In genomic region chrX:13070573-13071240, GRCm38 (mm10) we compare ENCODE assay signal across 7 mouse cellular contexts. TPM values are rescaled to one million over a fixed set of nuclear protein-coding genes. Genes with fewer than 3 reads are reported as not detected.
DNase-seq lines count a peak whose midpoint lies in the region; ATAC-seq lines count a peak whose summit lies in the region.

No protein-coding gene starts in this region.

- peak overlapping the region; percentile 65 for H3K4me3 ChIP-seq in intestine, embryonic 15.5 days (replicated peaks)
- H3K4me3 ChIP-seq in midbrain, embryonic 10.5 days: peak overlapping the region; percentile 78

- peak; percentile 79 to 81 for DNase-seq in adrenal gland, adult 18-20 months (ENCODE audit: low spot score in 2 of 2)
- peak; percentile 92 for DNase-seq in embryo, embryonic 11 days
- peak; percentile 90 for DNase-seq in gastrocnemius, postnatal 25 days
- peak; percentile 88 to 91 for DNase-seq in left cerebral cortex, postnatal 36 days (ENCODE audit: low spot score in 2 of 2)
- DNase-seq in midbrain, embryonic 10.5 days (ENCODE audit: low spot score): peak; percentile 91
- peak; percentile 90 for DNase-seq in right cerebral cortex, postnatal 4 days

- H3K27me3 ChIP-seq in intestine, embryonic 15.5 days (replicated peaks): peaks cover 3% of the 10 kb centered on the region; the same call in 1 of the 2 replicates
- peaks cover 33% of the 10 kb centered on the region for H3K27me3 ChIP-seq in midbrain, embryonic 10.5 days (ENCODE audit: low read depth, poor library complexity, severe bottlenecking)

- peak overlapping the region; percentile 50 for H3K9ac ChIP-seq in intestine, embryonic 15.5 days

- ATAC-seq in intestine, embryonic 15.5 days: peak; percentile 84

- no peaks in the 10 kb centered on the region for H3K9me3 ChIP-seq in intestine, embryonic 15.5 days
- peaks cover 14% of the 10 kb centered on the region for H3K9me3 ChIP-seq in midbrain, embryonic 10.5 days (replicated peaks)

- peak overlapping the region; percentile 91 for H3K27ac ChIP-seq in intestine, embryonic 15.5 days
- peak overlapping the region; percentile 95 for H3K27ac ChIP-seq in midbrain, embryonic 10.5 days (replicated peaks)

- intact Hi-C loops in left cerebral cortex, postnatal 36 days (cut with DNase I): loop anchor here (1.0 to 10.0 kb wide), 4 partner anchors 28 to 308 kb away; partner anchors contain the start of gene Med14

- 27% methylated on average over 34 of the region's 35 CpGs for WGBS in intestine, embryonic 15.5 days
- 14% methylated on average over 35 of the region's 35 CpGs for WGBS in midbrain, embryonic 10.5 days

- H3K4me1 ChIP-seq in intestine, embryonic 15.5 days (replicated peaks): no peaks in the 10 kb centered on the region
- H3K4me1 ChIP-seq in midbrain, embryonic 10.5 days: 0 out of 2 replicates have a peak, but pooled peaks cover 7% of the 10 kb centered on the region

- peak overlapping the region; percentile 53 for H3K4me2 ChIP-seq in intestine, embryonic 15.5 days (replicated peaks)

- no peaks in the 10 kb centered on the region for H3K36me3 ChIP-seq in intestine, embryonic 15.5 days
- H3K36me3 ChIP-seq in midbrain, embryonic 10.5 days: 0 out of 2 replicates have a peak, but pooled peaks cover 4% of the 10 kb centered on the region

RNA-seq across cellular contexts. Expression of gene Usp9x, which starts 0.6 kb away (rescaled TPM):
- 100 to 1,000 TPM; 173 to 207 TPM for total RNA-seq in adrenal gland, adult 18-20 months (2021)
- total RNA-seq in gastrocnemius, postnatal 25 days (2021): 100 to 1,000 TPM; 103 to 125 TPM
- polyA plus RNA-seq in intestine, embryonic 15.5 days (2015; fragmentation: Nextera tagmentation; extraction: Ambion mirVana): 21.3 and 21.5 TPM in 2 replicates
- total RNA-seq in left cerebral cortex, postnatal 36 days (2021): 100 to 1,000 TPM; 242 to 245 TPM
- 29.1 and 39.2 TPM in 2 replicates for polyA plus RNA-seq in midbrain, embryonic 10.5 days (2016; fragmentation: Nextera tagmentation; extraction: Ambion mirVana)

Comparison
In these comparisons a context has a peak if more than half of its experiments do, and no peak if none do; other contexts are left out.
1. Peak in every context shown above with its lines: DNase-seq, ATAC-seq, H3K4me3 ChIP-seq and H3K27ac ChIP-seq.